9 mouse cellular contexts compared by ENCODE assay signal in the genomic region with DNA sequence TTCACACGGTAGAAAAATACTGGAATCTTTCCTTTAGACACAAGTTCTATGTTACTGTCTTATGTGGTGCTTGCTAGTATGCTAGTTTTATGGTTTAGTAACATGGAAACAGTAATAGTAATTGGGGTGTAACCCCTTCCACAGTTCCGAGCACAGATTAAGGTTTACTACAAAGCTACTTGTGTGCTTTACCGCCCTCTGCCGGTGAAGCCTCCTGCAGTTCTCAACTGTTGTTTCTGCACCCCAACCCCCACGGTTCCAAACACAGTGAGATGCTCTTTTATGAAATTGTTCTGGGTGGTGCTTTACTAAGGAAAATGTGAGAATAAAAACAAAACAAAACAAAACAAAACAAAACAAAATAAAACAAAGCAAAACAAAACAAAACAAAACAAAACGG.
DNase-seq lines count a peak whose midpoint lies in the region; ATAC-seq and TF ChIP-seq lines count a peak whose summit lies in the region.
"Had no signal": no experiment of that assay in that cellular context is flagged by ENCODE, and none has a peak within 500 bp of the region (broad histone marks: within the 10 kb centered on the region; RNA-seq: fewer than 3 reads in every experiment).

No protein-coding gene starts in this region.

- no peaks in the 10 kb centered on the region for H3K27me3 ChIP-seq in kidney, postnatal 0 days (ENCODE audit: insufficient read depth, low read length)
- no peaks in the 10 kb centered on the region for H3K27me3 ChIP-seq in kidney, embryonic 14.5 days (ENCODE audit: control insufficient read depth, insufficient read depth, low read length)
- peaks cover 2% of the 10 kb centered on the region; the same call in 1 of the 2 replicates for H3K27me3 ChIP-seq in embryonic facial prominence, embryonic 14.5 days (replicated peaks; ENCODE audit: control insufficient read depth, insufficient read depth, low read length)
- H3K27me3 ChIP-seq: liver, embryonic 15.5 days had no signal

- no peak for ATAC-seq in kidney, postnatal 0 days (replicated peaks; ENCODE audit: low FRiP score, low read depth)
- no peak for ATAC-seq in kidney, embryonic 14.5 days (ENCODE audit: low FRiP score, low TSS enrichment)
- no peak for ATAC-seq in embryonic facial prominence, embryonic 14.5 days (ENCODE audit: low read depth)

- H3K9ac ChIP-seq in kidney, postnatal 0 days (ENCODE audit: low read depth, low read length), result no peak overlapping the region
- H3K9ac ChIP-seq in kidney, embryonic 14.5 days (ENCODE audit: low read depth, low read length), result no peak overlapping the region
- no peak overlapping the region for H3K9ac ChIP-seq in embryonic facial prominence, embryonic 14.5 days (ENCODE audit: low read depth, low read length)
- H3K9ac ChIP-seq: liver, embryonic 15.5 days had no signal

- H3K4me2 ChIP-seq in kidney, postnatal 0 days (ENCODE audit: low read length), result no peak overlapping the region
- H3K4me2 ChIP-seq in kidney, embryonic 14.5 days (replicated peaks; ENCODE audit: low read depth, low read length), result no peak overlapping the region
- H3K4me2 ChIP-seq in embryonic facial prominence, embryonic 14.5 days (ENCODE audit: low read depth, low read length), result no peak overlapping the region
- H3K4me2 ChIP-seq: liver, embryonic 15.5 days had no signal

- no peaks in the 10 kb centered on the region for H3K36me3 ChIP-seq in kidney, postnatal 0 days (ENCODE audit: insufficient read depth, low read length)
- H3K36me3 ChIP-seq in kidney, embryonic 14.5 days (ENCODE audit: control insufficient read depth, insufficient read depth, low read length), result no peaks in the 10 kb centered on the region
- no peaks in the 10 kb centered on the region for H3K36me3 ChIP-seq in embryonic facial prominence, embryonic 14.5 days (ENCODE audit: control insufficient read depth, insufficient read depth, low read length)
- H3K36me3 ChIP-seq: liver, embryonic 15.5 days had no signal

- no peak overlapping the region for H3K27ac ChIP-seq in kidney, postnatal 0 days
- H3K27ac ChIP-seq in kidney, embryonic 14.5 days (ENCODE audit: low read depth, low read length), result no peak overlapping the region
- H3K27ac ChIP-seq in embryonic facial prominence, embryonic 14.5 days (replicated peaks; ENCODE audit: low read depth, low read length), result no peak overlapping the region
- H3K27ac ChIP-seq: liver, embryonic 15.5 days had no signal

- peak; percentile 25 for DNase-seq in kidney, postnatal 0 days (ENCODE audit: low spot score)
- DNase-seq in CD4-positive helper T cell, adult 2 months (ENCODE audit: low read depth, low spot score), result peak; percentile 12
- DNase-seq in ES-CJ7 (ENCODE audit: low read depth, low spot score), result peak; percentile 58
- DNase-seq in embryonic facial prominence, embryonic 14.5 days (ENCODE audit: low spot score), result peak; percentile 38
- DNase-seq in retina, postnatal 1 day, result peak; percentile 40
- DNase-seq in cerebellum, adult 11 months, result no peak
- DNase-seq in heart, adult 8-10 months (ENCODE audit: low spot score), result no peak

- H3K4me3 ChIP-seq in kidney, postnatal 0 days (replicated peaks; ENCODE audit: low read depth, low read length), result no peak overlapping the region
- no peak overlapping the region for H3K4me3 ChIP-seq in kidney, embryonic 14.5 days (ENCODE audit: low read length)
- no peak overlapping the region for H3K4me3 ChIP-seq in embryonic facial prominence, embryonic 14.5 days (ENCODE audit: low read depth, low read length)
- H3K4me3 ChIP-seq: liver, embryonic 15.5 days had no signal

- peaks cover 4% of the 10 kb centered on the region; the same call in 1 of the 2 replicates for H3K4me1 ChIP-seq in kidney, postnatal 0 days (replicated peaks; ENCODE audit: insufficient read depth, low read length)
- 0 out of 2 replicates have a peak, but pooled peaks cover 6% of the 10 kb centered on the region for H3K4me1 ChIP-seq in kidney, embryonic 14.5 days (ENCODE audit: control insufficient read depth, insufficient read depth, low read length)
- H3K4me1 ChIP-seq in embryonic facial prominence, embryonic 14.5 days (ENCODE audit: control insufficient read depth, insufficient read depth, low read length), result peaks cover 17% of the 10 kb centered on the region
- H3K4me1 ChIP-seq: liver, embryonic 15.5 days had no signal

- no peaks in the 10 kb centered on the region for H3K9me3 ChIP-seq in kidney, postnatal 0 days (replicated peaks; ENCODE audit: low read length)
- no peaks in the 10 kb centered on the region for H3K9me3 ChIP-seq in kidney, embryonic 14.5 days (ENCODE audit: control insufficient read depth, low read length)
- no peaks in the 10 kb centered on the region for H3K9me3 ChIP-seq in embryonic facial prominence, embryonic 14.5 days (ENCODE audit: control insufficient read depth, low read length)
- H3K9me3 ChIP-seq: liver, embryonic 15.5 days had no signal

- peak; percentile 56 for TF ChIP-seq CTCF in kidney, postnatal 0 days (IDR thresholded peaks at IDR 0.05; ENCODE audit: low read depth)

- WGBS in kidney, postnatal 0 days, result 58% methylated on average over 6 of the region's 6 CpGs
- WGBS in kidney, embryonic 14.5 days, result 55% methylated on average over 6 of the region's 6 CpGs
- 51% methylated on average over 6 of the region's 6 CpGs for WGBS in embryonic facial prominence, embryonic 14.5 days

Comparison
In these comparisons a context has a peak if more than half of its experiments do, and no peak if none do; other contexts are left out.
1. DNase-seq: peak in kidney, postnatal 0 days (single experiment), CD4-positive helper T cell, adult 2 months (single experiment), ES-CJ7 (single experiment), embryonic facial prominence, embryonic 14.5 days (single experiment) and retina, postnatal 1 day (single experiment); none in cerebellum, adult 11 months (single experiment) and heart, adult 8-10 months (single experiment).